Mouse (Mus musculus) erythroblast, embryonic 14.5 days (primary cell): Measurements from ENCODE around the gene Ccdc3.

Experiments
- GATA1 ChIP-seq: IDR thresholded peaks from 2 replicates; pipeline ENCODE4 v1.6.1; 2012; ENCODE audit warnings: low read length, inconsistent platforms, mixed read lengths
- TAL1 ChIP-seq: IDR thresholded peaks from 3 replicates; pipeline ENCODE4 v1.6.1; 2012; ENCODE audit warnings: low read length, inconsistent platforms, mixed read lengths

DNA sequence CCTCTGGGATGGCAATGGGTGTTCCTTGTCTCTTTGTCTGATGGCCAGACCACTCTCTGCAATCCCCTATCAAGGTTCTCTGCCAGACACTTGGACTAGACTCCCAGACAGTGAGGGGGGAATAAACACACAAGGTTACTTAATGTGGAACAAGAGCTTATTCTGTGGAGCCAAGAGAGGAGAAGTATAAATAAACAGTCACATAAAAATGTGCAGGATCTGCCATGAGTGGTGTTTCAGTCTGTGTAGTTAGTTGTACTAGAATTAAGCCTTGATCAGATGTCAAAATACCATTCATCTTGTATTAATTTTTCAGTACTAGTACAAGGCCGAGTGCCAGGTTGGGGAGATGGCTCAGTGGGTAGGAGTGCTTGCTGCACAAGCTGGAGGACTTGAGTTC lies 34.7 kb upstream of the Ccdc3 start:
- no peak for TF ChIP-seq GATA1
- TF ChIP-seq TAL1 = no peak
